Mouse (Mus musculus) thymus, postnatal 0 days (tissue): ENCODE data around the gene Pde6h. TPM values are rescaled to one million over a fixed set of nuclear protein-coding genes. Genes with fewer than 3 reads are reported as not detected.

Experiments used
- DNase-seq: peaks from one replicate; pipeline ENCODE4 v3.0.0-alpha.2; 2015; ENCODE audit warnings: low spot score
- polyA plus RNA-seq: library from polyadenylated mRNA; unstranded; fragments of >200 nt; fragmentation: Nextera tagmentation; extraction: Ambion mirVana; gene quantifications from 2 replicates; pipeline ENCODE4 v1.2.1, GENCODE M21; 2015

Pde6h gene
- polyA plus RNA-seq, 1 experiment from 2014 or later, result 0.75 TPM

- DNase-seq, result peak; percentile 39
These were observed 55.8 kb downstream of the Pde6h start for GRCm38 (mm10) chr6:136979274-136980082.

GRCm38 (mm10) chr6:136980331-136980746, 56.7 kb downstream of the Pde6h start:
- peak; percentile 77 for DNase-seq

- no peak for DNase-seq
These were observed 58.9 kb downstream of the Pde6h start for GRCm38 (mm10) chr6:136982581-136982980.

- no peak for DNase-seq
These were observed 59.6 kb downstream of the Pde6h start for GRCm38 (mm10) chr6:136983201-136983600.

- DNase-seq, result no peak
These were observed 62.4 kb downstream of the Pde6h start for GRCm38 (mm10) chr6:136986019-136986418.

- no peak for DNase-seq
These were observed 63.1 kb downstream of the Pde6h start for GRCm38 (mm10) chr6:136986718-136987117.

GRCm38 (mm10) chr6:136988536-136989060, 65.0 kb downstream of the Pde6h start:
- no peak for DNase-seq

- DNase-seq, result no peak
These were observed 66.3 kb downstream of the Pde6h start for GRCm38 (mm10) chr6:136989824-136990497.

GRCm38 (mm10) chr6:136990557-136990956, 66.9 kb downstream of the Pde6h start:
- DNase-seq, result no peak

GRCm38 (mm10) chr6:136993574-136993973, 69.9 kb downstream of the Pde6h start:
- DNase-seq, result no peak

GRCm38 (mm10) chr6:136995533-136995932, 71.9 kb downstream of the Pde6h start:
- no peak for DNase-seq

GRCm38 (mm10) chr6:136996336-136996735, 72.7 kb downstream of the Pde6h start:
- DNase-seq, result no peak

- no peak for DNase-seq
These were observed 74.5 kb downstream of the Pde6h start for GRCm38 (mm10) chr6:136998181-136998580.

- no peak for DNase-seq
These were observed 75.4 kb downstream of the Pde6h start for GRCm38 (mm10) chr6:136999009-136999408.

- DNase-seq, result peak; percentile 11
These were observed 76.2 kb downstream of the Pde6h start for GRCm38 (mm10) chr6:136999707-137000446.

- no peak for DNase-seq
These were observed 77.1 kb downstream of the Pde6h start for GRCm38 (mm10) chr6:137000706-137001105.

- DNase-seq, result no peak
These were observed 77.9 kb downstream of the Pde6h start for GRCm38 (mm10) chr6:137001267-137002168.

- no peak for DNase-seq
These were observed 78.5 kb downstream of the Pde6h start for GRCm38 (mm10) chr6:137002169-137002514.

GRCm38 (mm10) chr6:137004359-137004758, 80.7 kb downstream of the Pde6h start:
- no peak for DNase-seq

GRCm38 (mm10) chr6:137011187-137011586, 87.6 kb downstream of the Pde6h start:
- no peak for DNase-seq

- no peak for DNase-seq
These were observed 90.7 kb downstream of the Pde6h start for GRCm38 (mm10) chr6:137014346-137014745.
